Mouse (Mus musculus): ENCODE measurements at regions not wholly inside any gene's neighbourhood (a gene's known extent, or its start where the extent isn't known, plus 50 kb on each side); places are given as distances from the start of the nearest gene placed in this dataset.

GRCm38 (mm10) chr3:27815201-27815695 lies 80.9 kb downstream of the Tmem212 start:
- DNase-seq (ENCODE audit: extremely low read depth, low read depth, low spot score), result no peak

GRCm38 (mm10) chr3:27804271-27804670 lies 91.9 kb downstream of the Tmem212 start:
- no peak for DNase-seq (ENCODE audit: extremely low read depth, low read depth, low spot score)

GRCm38 (mm10) chr3:27791633-27791951 lies 80.5 kb upstream of the Fndc3b start:
- peak; percentile 55 for DNase-seq (ENCODE audit: extremely low read depth, low read depth, low spot score)

- DNase-seq (ENCODE audit: extremely low read depth, low read depth, low spot score), result no peak
Measured at GRCm38 (mm10) chr3:27790932-27791632, 80.0 kb upstream of the Fndc3b start.

GRCm38 (mm10) chr3:27783926-27784325 lies 72.8 kb upstream of the Fndc3b start:
- DNase-seq (ENCODE audit: extremely low read depth, low read depth, low spot score), result no peak

GRCm38 (mm10) chr3:27783476-27783875 lies 72.4 kb upstream of the Fndc3b start:
- DNase-seq (ENCODE audit: extremely low read depth, low read depth, low spot score), result no peak

GRCm38 (mm10) chr3:27782056-27782765 lies 71.1 kb upstream of the Fndc3b start:
- DNase-seq (ENCODE audit: extremely low read depth, low read depth, low spot score), result no peak

- DNase-seq (ENCODE audit: extremely low read depth, low read depth, low spot score), result no peak
Measured at GRCm38 (mm10) chr3:27779892-27780291, 68.8 kb upstream of the Fndc3b start.

- no peak for DNase-seq (ENCODE audit: extremely low read depth, low read depth, low spot score)
Measured at GRCm38 (mm10) chr3:27777751-27778150, 66.6 kb upstream of the Fndc3b start.

GRCm38 (mm10) chr3:27773176-27773575 lies 62.1 kb upstream of the Fndc3b start:
- DNase-seq (ENCODE audit: extremely low read depth, low read depth, low spot score), result no peak

- DNase-seq (ENCODE audit: extremely low read depth, low read depth, low spot score), result no peak
Measured at GRCm38 (mm10) chr3:27769438-27769837, 58.3 kb upstream of the Fndc3b start.

- DNase-seq (ENCODE audit: extremely low read depth, low read depth, low spot score), result no peak
Measured at GRCm38 (mm10) chr3:27767188-27767587, 56.1 kb upstream of the Fndc3b start.

GRCm38 (mm10) chr3:27766421-27766820 lies 55.3 kb upstream of the Fndc3b start:
- no peak for DNase-seq (ENCODE audit: extremely low read depth, low read depth, low spot score)

GRCm38 (mm10) chr3:27765929-27766328 lies 54.8 kb upstream of the Fndc3b start:
- peak; percentile 37 for DNase-seq (ENCODE audit: extremely low read depth, low read depth, low spot score)

- no peak for DNase-seq (ENCODE audit: extremely low read depth, low read depth, low spot score)
Measured at GRCm38 (mm10) chr3:27764556-27764955, 53.4 kb upstream of the Fndc3b start.

- DNase-seq (ENCODE audit: extremely low read depth, low read depth, low spot score), result no peak
Measured at GRCm38 (mm10) chr3:27761031-27761430, 49.9 kb upstream of the Fndc3b start.
